In genomic region chr2:140170127-140170802, GRCm38 (mm10) we compare ENCODE assay signal across 8 mouse cellular contexts. TPM values are rescaled to one million over a fixed set of nuclear protein-coding genes. Genes with fewer than 3 reads are reported as not detected.
A peak's percentile ranks its signal among the peaks of the same experiment; 100 is the strongest.
DNase-seq lines count a peak whose midpoint lies in the region; ATAC-seq and TF ChIP-seq lines count a peak whose summit lies in the region.

Esf1 (minus strand) TSS chr2:140170564.
Ndufaf5 (plus strand) TSS chr2:140170649.

- CTCF ChIA-PET in Patski (lab: Charles Lee), result interaction anchor here (1.3 kb wide), 1 partner anchor 12 kb away, joined by 4 read pairs; no protein-coding TSS in a partner anchor

- TF ChIP-seq CTCF in Patski (IDR thresholded peaks at IDR 0.05), result no peak

- in situ Hi-C loops in Patski (cut with MboI; ENCODE audit: low pct_unique_long_range_greater_than_20kb), result no loop called here

- H3K4me2 ChIP-seq in hindbrain, embryonic 13.5 days, result peak within 1 kb of the TSS; percentile 74

- peak within 1 kb of the TSS; percentile 89 for H3K4me3 ChIP-seq in hindbrain, embryonic 13.5 days

- H3K27ac ChIP-seq in hindbrain, embryonic 13.5 days, result peak within 1 kb of the TSS; percentile 88

- H3K4me1 ChIP-seq in hindbrain, embryonic 13.5 days (replicated peaks), result peaks cover 27% of the 10 kb centered on the region

- peak; percentile 77 for DNase-seq in Patski (ENCODE audit: low read depth, low spot score)
- peak; percentile 97 for DNase-seq in cerebellum, postnatal 14 days
- DNase-seq in frontal cortex, postnatal 14 days (ENCODE audit: low spot score in 2 of 2), result peak; percentile 95 to 97
- peak; percentile 93 to 97 for DNase-seq in layer of hippocampus, postnatal 25 days (ENCODE audit: extremely low spot score in 1 of 2, low spot score in 1 of 2)
- peak; percentile 96 for DNase-seq in lung, postnatal 25 days (ENCODE audit: low spot score)
- peak; percentile 99 for DNase-seq in retina, embryonic 14.5 days (ENCODE audit: low spot score)
- DNase-seq in thymus, postnatal 4 days, result peak; percentile 96

- H3K27me3 ChIP-seq in Patski, result no peaks in the 10 kb centered on the region
- H3K27me3 ChIP-seq in hindbrain, embryonic 13.5 days, result no peaks in the 10 kb centered on the region

- under 1% methylated on average over 43 of the region's 43 CpGs for WGBS in hindbrain, embryonic 13.5 days

- POLR2A ChIA-PET in Patski (lab: Charles Lee), result no interaction called here

- peak within 1 kb of the TSS; percentile 91 for H3K9ac ChIP-seq in hindbrain, embryonic 13.5 days

- peaks cover 26% of the 10 kb centered on the region for H3K36me3 ChIP-seq in hindbrain, embryonic 13.5 days

- peak; percentile 94 for ATAC-seq in Patski
- ATAC-seq in hindbrain, embryonic 13.5 days (ENCODE audit: low FRiP score), result peak; percentile 99

- H3K9me3 ChIP-seq in hindbrain, embryonic 13.5 days, result no peaks in the 10 kb centered on the region

RNA-seq across cellular contexts. Expression of gene Esf1, which starts in this region (rescaled TPM):
- 26.1 TPM for polyA plus RNA-seq in Patski (2021)
- 21.1 and 21.5 TPM in 2 replicates for polyA plus RNA-seq in hindbrain, embryonic 13.5 days (2015; fragmentation: Nextera tagmentation; extraction: Ambion mirVana)
- total RNA-seq in layer of hippocampus, postnatal 25 days (2021), result 10 to 100 TPM; 17.4 to 20.5 TPM

RNA-seq across cellular contexts. Expression of gene Ndufaf5, which starts in this region (rescaled TPM):
- 49.2 TPM for polyA plus RNA-seq in Patski (2021)
- 44.9 and 47.5 TPM in 2 replicates for polyA plus RNA-seq in hindbrain, embryonic 13.5 days (2015; fragmentation: Nextera tagmentation; extraction: Ambion mirVana)
- 10 to 100 TPM; 47.9 to 49.8 TPM for total RNA-seq in layer of hippocampus, postnatal 25 days (2021)

Comparison
In these comparisons a context has a peak if more than half of its experiments do, and no peak if none do; other contexts are left out.
1. Peak in every context shown above with its lines: DNase-seq, ATAC-seq, H3K4me3 ChIP-seq and H3K27ac ChIP-seq.